Mouse (Mus musculus) neural tube, embryonic 14.5 days (tissue): ENCODE data around the gene Ano8. TPM values are rescaled to one million over a fixed set of nuclear protein-coding genes. Genes with fewer than 3 reads are reported as not detected.

ENCODE experiments used
- ATAC-seq: fragments of 200-750 bp; cut with Nextera tagmentation; 2 replicates; pipeline ENCODE4 v1.8.0; 2017; ENCODE audit warnings: low read depth, mild to moderate bottlenecking, moderate TSS enrichment, moderate library complexity
- H3K27ac ChIP-seq: fragments of 300-500 bp; sonication (generic); 2 replicates; pipeline ENCODE4 v1.5.1; 2014; ENCODE audit warnings: low read depth, mild to moderate bottlenecking, control low read depth, low read length, moderate library complexity, mixed read lengths
- H3K27me3 ChIP-seq: fragments of 300-500 bp; sonication (generic); 2 replicates; pipeline ENCODE4 v1.6.1; 2014; ENCODE audit warnings: low read length; ENCODE audit not compliant: control insufficient read depth, insufficient read depth
- H3K36me3 ChIP-seq: fragments of 300-500 bp; sonication (generic); 2 replicates; pipeline ENCODE4 v1.6.1; 2014; ENCODE audit warnings: low read length, mixed read lengths; ENCODE audit not compliant: control insufficient read depth, insufficient read depth
- H3K4me1 ChIP-seq: fragments of 300-500 bp; sonication (generic); 2 replicates; pipeline ENCODE4 v1.6.1; 2014; ENCODE audit warnings: low read length; ENCODE audit not compliant: control insufficient read depth, insufficient read depth
- H3K4me2 ChIP-seq: fragments of 300-500 bp; sonication (generic); 2 replicates; pipeline ENCODE4 v1.6.1; 2014; ENCODE audit warnings: mild to moderate bottlenecking, low read depth, low read length, control low read depth
- H3K4me3 ChIP-seq: fragments of 300-500 bp; sonication (generic); 2 replicates; pipeline ENCODE4 v1.5.1; 2014; ENCODE audit warnings: low read depth, low read length, control low read depth, mixed read lengths
- H3K9ac ChIP-seq: fragments of 300-500 bp; sonication (generic); replicated peaks from 2 replicates; pipeline ENCODE4 v1.6.1; 2014; ENCODE audit warnings: low read depth, mild to moderate bottlenecking, control low read depth, low read length, mixed read lengths
- H3K9me3 ChIP-seq: fragments of 300-500 bp; sonication (generic); 2 replicates; pipeline ENCODE4 v1.6.1; 2016; ENCODE audit warnings: low read length; ENCODE audit not compliant: control insufficient read depth
- WGBS: fragments of 180-500 bp; shearing (Covaris S2); extraction: QIAGEN DNeasy Blood & Tissue Kit; methylation state at CpG from one replicate; pipeline ENCODE4 v1.1.7; 2014; 5-methylcytosine and 5-hydroxymethylcytosine counted together
- polyA plus RNA-seq: library from polyadenylated mRNA; unstranded; fragments of >200 nt; fragmentation: Nextera tagmentation; extraction: Ambion mirVana; gene quantifications from 2 replicates; pipeline ENCODE4 v1.2.1, GENCODE M21; 2014

Ano8 gene
- polyA plus RNA-seq, 1 experiment from 2014 or later: 8.4 TPM

GRCm38 (mm10) chr8:71487691-71488445 lies 2.1 kb upstream of the Ano8 start, which contains the start of gene Gtpbp3:
Gene Gtpbp3, plus strand, starts transcription at chr8:71488103.
- WGBS: 1% methylated on average over 33 of the region's 33 CpGs
- Histone ChIP-seq H3K4me2 (peak within 1 kb of the TSS; percentile 100), H3K4me3 (peak within 1 kb of the TSS; percentile 75), H3K9ac (peak within 1 kb of the TSS; percentile 57), H3K36me3 (peaks cover 13% of the 10 kb centered on the region), H3K27ac (peak within 1 kb of the TSS; percentile 68; the same call in 1 of the 2 replicates), H3K27me3 (no peaks in the 10 kb centered on the region), H3K9me3 (no peaks in the 10 kb centered on the region), H3K4me1 (peaks cover 14% of the 10 kb centered on the region)
- peak; percentile 53 for ATAC-seq

- H3K4me3 ChIP-seq: peak overlapping the region; percentile 81
- H3K27me3 ChIP-seq: no peaks in the 10 kb centered on the region
- H3K9ac ChIP-seq: peak overlapping the region; percentile 95; the same call in 1 of the 2 replicates
- peaks cover 10% of the 10 kb centered on the region; the same call in 1 of the 2 replicates for H3K36me3 ChIP-seq
- H3K4me2 ChIP-seq: peak overlapping the region; percentile 84
- WGBS: 24% methylated on average over 7 of the region's 7 CpGs
- no peak for ATAC-seq
- H3K9me3 ChIP-seq: no peaks in the 10 kb centered on the region
- peaks cover 14% of the 10 kb centered on the region for H3K4me1 ChIP-seq
- no peak overlapping the region for H3K27ac ChIP-seq
Observed at GRCm38 (mm10) chr8:71486136-71486529, 370 bp upstream of the Ano8 start.

- H3K27ac ChIP-seq: no peak overlapping the region
Observed at GRCm38 (mm10) chr8:71484736-71485135, 1.0 kb downstream of the Ano8 start.

GRCm38 (mm10) chr8:71483932-71484331 lies 1.8 kb downstream of the Ano8 start:
- no peaks in the 10 kb centered on the region for H3K9me3 ChIP-seq
- H3K9ac ChIP-seq: no peak overlapping the region
- no peak for ATAC-seq
- H3K4me2 ChIP-seq: no peak overlapping the region; the same call in 1 of the 2 replicates
- no peak overlapping the region for H3K4me3 ChIP-seq
- no peak overlapping the region for H3K27ac ChIP-seq
- H3K4me1 ChIP-seq: peaks cover 9% of the 10 kb centered on the region
- H3K27me3 ChIP-seq: no peaks in the 10 kb centered on the region
- 48% methylated on average over 8 of the region's 8 CpGs for WGBS
- H3K36me3 ChIP-seq: peaks cover 26% of the 10 kb centered on the region; the same call in 1 of the 2 replicates

More at GRCm38 (mm10) chr8:71484736-71485135, 1.0 kb downstream of the Ano8 start:
- Histone ChIP-seq H3K4me2 (peak overlapping the region; percentile 84), H3K4me1 (peaks cover 14% of the 10 kb centered on the region), H3K27me3 (no peaks in the 10 kb centered on the region), H3K9ac (peak overlapping the region; percentile 95), H3K4me3 (peak overlapping the region; percentile 81), H3K9me3 (no peaks in the 10 kb centered on the region), H3K36me3 (peaks cover 18% of the 10 kb centered on the region; the same call in 1 of the 2 replicates)
- no peak for ATAC-seq
- 93% methylated on average over 19 of the region's 19 CpGs for WGBS

- ATAC-seq: no peak
- Histone ChIP-seq H3K4me3 (no peak overlapping the region), H3K4me2 (no peak overlapping the region), H3K36me3 (peaks cover 38% of the 10 kb centered on the region), H3K4me1 (peaks cover 11% of the 10 kb centered on the region; the same call in 1 of the 2 replicates), H3K27ac (no peak overlapping the region), H3K27me3 (no peaks in the 10 kb centered on the region), H3K9ac (no peak overlapping the region), H3K9me3 (no peaks in the 10 kb centered on the region)
- WGBS: 92% methylated on average over 11 of the region's 11 CpGs
Observed at GRCm38 (mm10) chr8:71478943-71479342, 6.8 kb downstream of the Ano8 start.

GRCm38 (mm10) chr8:71477196-71477845 lies 8.4 kb downstream of the Ano8 start:
- peak overlapping the region; percentile 66 for H3K9ac ChIP-seq
- no peaks in the 10 kb centered on the region for H3K27me3 ChIP-seq
- H3K4me2 ChIP-seq: peak overlapping the region; percentile 84; the same call in 1 of the 2 replicates
- peaks cover 11% of the 10 kb centered on the region; the same call in 1 of the 2 replicates for H3K4me1 ChIP-seq
- peaks cover 48% of the 10 kb centered on the region for H3K36me3 ChIP-seq
- no peak for ATAC-seq
- WGBS: 39% methylated on average over 14 of the region's 14 CpGs
- peak overlapping the region; percentile 44 for H3K4me3 ChIP-seq
- peak overlapping the region; percentile 84; the same call in 1 of the 2 replicates for H3K27ac ChIP-seq
- H3K9me3 ChIP-seq: no peaks in the 10 kb centered on the region

- ATAC-seq: peak; percentile 66
- under 1% methylated on average over 99 of the region's 121 CpGs for WGBS
- Histone ChIP-seq H3K4me3 (peak overlapping the region; percentile 44), H3K27ac (peak overlapping the region; percentile 84), H3K9ac (peak overlapping the region; percentile 66), H3K4me1 (peaks cover 11% of the 10 kb centered on the region; the same call in 1 of the 2 replicates), H3K4me2 (peak overlapping the region; percentile 84), H3K9me3 (no peaks in the 10 kb centered on the region), H3K27me3 (no peaks in the 10 kb centered on the region), H3K36me3 (peaks cover 55% of the 10 kb centered on the region)
Observed at GRCm38 (mm10) chr8:71476099-71476940, 9.4 kb downstream of the Ano8 start.

- Histone ChIP-seq H3K9ac (peak overlapping the region; percentile 66), H3K4me1 (peaks cover 14% of the 10 kb centered on the region; the same call in 1 of the 2 replicates), H3K9me3 (no peaks in the 10 kb centered on the region), H3K27ac (peak overlapping the region; percentile 84), H3K4me2 (peak overlapping the region; percentile 84), H3K4me3 (peak overlapping the region; percentile 44), H3K27me3 (no peaks in the 10 kb centered on the region), H3K36me3 (peaks cover 50% of the 10 kb centered on the region)
- WGBS: 23% methylated on average over 4 of the region's 4 CpGs
- ATAC-seq: peak; percentile 15; the same call in 1 of the 2 replicates
Observed at GRCm38 (mm10) chr8:71475702-71476075, 10.1 kb downstream of the Ano8 start.
